In the genomic region with DNA sequence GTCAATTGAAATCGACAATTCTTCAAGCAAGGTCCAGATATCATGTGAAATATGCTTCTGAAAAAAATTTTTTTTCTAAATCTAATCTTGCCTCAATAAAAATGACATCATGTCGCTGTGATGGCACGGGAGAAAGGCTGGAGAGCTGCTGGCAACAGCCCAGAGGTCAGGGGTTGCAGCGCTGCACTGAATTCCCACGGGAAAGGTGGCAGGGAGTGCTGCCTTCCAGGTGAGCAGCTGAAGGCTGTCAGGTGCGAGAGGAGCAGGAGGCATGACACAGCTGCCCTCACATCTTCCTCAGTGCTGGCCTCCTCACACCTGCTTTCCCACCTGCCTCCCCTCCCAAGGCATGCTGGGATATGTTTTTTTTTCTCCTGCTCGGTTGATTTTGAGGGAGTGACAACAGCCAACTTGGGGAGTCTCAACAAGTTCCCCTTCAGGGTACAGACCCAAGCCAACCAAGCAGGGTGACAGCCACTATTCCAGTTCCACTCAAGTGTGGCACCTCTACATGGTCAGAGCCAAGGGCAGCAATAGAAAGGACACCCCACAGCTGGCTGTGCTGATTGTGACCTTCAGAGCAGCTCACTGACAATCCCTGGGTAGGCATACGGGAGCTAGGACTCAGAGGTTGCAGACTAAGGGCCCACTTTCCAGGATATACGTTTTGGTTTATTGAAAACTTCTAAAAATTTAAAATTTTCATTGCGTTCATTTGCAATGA, we compare ENCODE assay signal across 23 mouse cellular contexts. TPM values are rescaled to one million over a fixed set of nuclear protein-coding genes. Genes with fewer than 3 reads are reported as not detected.
DNase-seq lines count a peak whose midpoint lies in the region; ATAC-seq lines count a peak whose summit lies in the region.
"Had no signal": no experiment of that assay in that cellular context is flagged by ENCODE, and none has a peak within 500 bp of the region (broad histone marks: within the 10 kb centered on the region; RNA-seq: fewer than 3 reads in every experiment).

No protein-coding gene starts in this region.

- H3K36me3 ChIP-seq in intestine, embryonic 14.5 days (ENCODE audit: control insufficient read depth, insufficient read depth, low read length), result no peaks in the 10 kb centered on the region
- H3K36me3 ChIP-seq in kidney, embryonic 15.5 days, result no peaks in the 10 kb centered on the region
- no peaks in the 10 kb centered on the region for H3K36me3 ChIP-seq in forebrain, embryonic 13.5 days (ENCODE audit: poor library complexity, severe bottlenecking)
- H3K36me3 ChIP-seq: embryonic facial prominence, embryonic 13.5 days; heart, embryonic 12.5 days; hindbrain, embryonic 13.5 days; liver, embryonic 15.5 days; midbrain, embryonic 13.5 days; neural tube, embryonic 13.5 days had no signal

- H3K4me3 ChIP-seq in intestine, embryonic 14.5 days (ENCODE audit: low read depth, low read length), result no peak overlapping the region
- no peak overlapping the region for H3K4me3 ChIP-seq in kidney, embryonic 15.5 days (replicated peaks)
- no peak overlapping the region for H3K4me3 ChIP-seq in forebrain, embryonic 13.5 days
- H3K4me3 ChIP-seq: embryonic facial prominence, embryonic 13.5 days; heart, embryonic 12.5 days; hindbrain, embryonic 13.5 days; left cerebral cortex, adult 2 months; liver, embryonic 15.5 days; midbrain, embryonic 13.5 days; neural tube, embryonic 13.5 days had no signal

- peaks cover 14% of the 10 kb centered on the region for H3K4me1 ChIP-seq in intestine, embryonic 14.5 days (replicated peaks; ENCODE audit: control insufficient read depth, insufficient read depth, low read length)
- H3K4me1 ChIP-seq in kidney, embryonic 15.5 days, result peaks cover 54% of the 10 kb centered on the region
- no peaks in the 10 kb centered on the region for H3K4me1 ChIP-seq in forebrain, embryonic 13.5 days
- H3K4me1 ChIP-seq: hindbrain, embryonic 13.5 days; midbrain, embryonic 13.5 days; neural tube, embryonic 13.5 days had no signal

- peak; percentile 54 for DNase-seq in A20 (ENCODE audit: low read depth, low spot score)
- peak; percentile 53 for DNase-seq in intestine, embryonic 14.5 days (ENCODE audit: low spot score)
- DNase-seq in kidney, postnatal 4 days, result peak; percentile 45 to 67
- no peak for DNase-seq in urinary bladder, adult 18-20 months (ENCODE audit: low spot score in 2 of 2)
- DNase-seq in right cerebral cortex, postnatal 4 days, result no peak
- DNase-seq: adrenal gland, postnatal 14 days; cerebellum, adult 11 months; cerebellum, postnatal 10 days; heart, postnatal 14 days; left cerebral cortex, postnatal 4 days; lung, postnatal 14 days; spleen, adult 18-20 months had no signal

- no peak overlapping the region for H3K4me2 ChIP-seq in intestine, embryonic 14.5 days (ENCODE audit: low read length)
- H3K4me2 ChIP-seq in kidney, embryonic 15.5 days, result no peak overlapping the region
- no peak overlapping the region for H3K4me2 ChIP-seq in forebrain, embryonic 13.5 days
- H3K4me2 ChIP-seq: embryonic facial prominence, embryonic 13.5 days; heart, embryonic 12.5 days; hindbrain, embryonic 13.5 days; liver, embryonic 15.5 days; midbrain, embryonic 13.5 days; neural tube, embryonic 13.5 days had no signal

- no peak overlapping the region for H3K27ac ChIP-seq in intestine, embryonic 14.5 days (ENCODE audit: low read depth)
- H3K27ac ChIP-seq in kidney, embryonic 15.5 days, result peak overlapping the region; percentile 9; the same call in 1 of the 2 replicates
- no peak overlapping the region for H3K27ac ChIP-seq in forebrain, embryonic 13.5 days
- H3K27ac ChIP-seq: embryonic facial prominence, embryonic 13.5 days; hindbrain, embryonic 13.5 days; left cerebral cortex, adult 2 months; liver, embryonic 15.5 days; midbrain, embryonic 13.5 days; neural tube, embryonic 13.5 days had no signal

- WGBS in intestine, embryonic 14.5 days, result 52% methylated on average over 10 of the region's 10 CpGs
- 47% methylated on average over 10 of the region's 10 CpGs for WGBS in kidney, embryonic 15.5 days
- 77% methylated on average over 10 of the region's 10 CpGs for WGBS in forebrain, embryonic 13.5 days

- no peaks in the 10 kb centered on the region for H3K9me3 ChIP-seq in intestine, embryonic 14.5 days (ENCODE audit: control insufficient read depth, low read length)
- H3K9me3 ChIP-seq in kidney, embryonic 15.5 days (replicated peaks), result no peaks in the 10 kb centered on the region
- no peaks in the 10 kb centered on the region for H3K9me3 ChIP-seq in forebrain, embryonic 13.5 days (replicated peaks)
- H3K9me3 ChIP-seq: embryonic facial prominence, embryonic 13.5 days; heart, embryonic 12.5 days; hindbrain, embryonic 13.5 days; liver, embryonic 15.5 days; midbrain, embryonic 13.5 days; neural tube, embryonic 13.5 days had no signal

- no peak for ATAC-seq in intestine, embryonic 14.5 days (replicated peaks; ENCODE audit: low FRiP score, low TSS enrichment, low read depth)
- ATAC-seq in kidney, embryonic 15.5 days (replicated peaks; ENCODE audit: low FRiP score), result 0 out of 2 replicates have a peak, but pooled peaks have one; percentile 27
- ATAC-seq in forebrain, embryonic 13.5 days, result no peak
- ATAC-seq: activated CD4-positive, CD25-positive, alpha-beta regulatory T cell, adult 4 months; inflammation-experienced regulatory T-cells, adult 6 months; midbrain, embryonic 13.5 days had no signal

- H3K27me3 ChIP-seq in intestine, embryonic 14.5 days (replicated peaks; ENCODE audit: control insufficient read depth, insufficient read depth, low read length), result no peaks in the 10 kb centered on the region
- H3K27me3 ChIP-seq in kidney, embryonic 15.5 days, result 0 out of 2 replicates have a peak, but pooled peaks cover 2% of the 10 kb centered on the region
- peaks cover 9% of the 10 kb centered on the region for H3K27me3 ChIP-seq in forebrain, embryonic 13.5 days
- H3K27me3 ChIP-seq: embryonic facial prominence, embryonic 13.5 days had no signal

- no peak overlapping the region for H3K9ac ChIP-seq in intestine, embryonic 14.5 days (ENCODE audit: low read length)
- H3K9ac ChIP-seq in kidney, embryonic 15.5 days, result no peak overlapping the region
- H3K9ac ChIP-seq in forebrain, embryonic 13.5 days, result no peak overlapping the region
- H3K9ac ChIP-seq: embryonic facial prominence, embryonic 13.5 days; heart, embryonic 12.5 days; hindbrain, embryonic 13.5 days; liver, embryonic 15.5 days; midbrain, embryonic 13.5 days; neural tube, embryonic 13.5 days had no signal

RNA-seq across cellular contexts. Expression of gene Hes1, which starts 13.3 kb away (rescaled TPM):
- polyA plus RNA-seq in intestine, embryonic 14.5 days (2014; fragmentation: Nextera tagmentation; extraction: Ambion mirVana), result 61.0 and 67.2 TPM in 2 replicates
- 57.4 and 63.3 TPM in 2 replicates for polyA plus RNA-seq in kidney, embryonic 15.5 days (2015; fragmentation: Nextera tagmentation; extraction: Ambion mirVana)
- polyA plus RNA-seq in forebrain, embryonic 13.5 days (2015; fragmentation: Nextera tagmentation; extraction: Ambion mirVana), result 29.9 and 30.4 TPM in 2 replicates
- polyA plus RNA-seq: activated CD4-positive, CD25-positive, alpha-beta regulatory T cell, adult 4 months had no signal

Comparison
In these comparisons a context has a peak if more than half of its experiments do, and no peak if none do; other contexts are left out.
1. DNase-seq: peak in A20 (single experiment), intestine, embryonic 14.5 days (single experiment) and kidney, postnatal 4 days (2 of 2); none in urinary bladder, adult 18-20 months (0 of 2) and right cerebral cortex, postnatal 4 days (single experiment).